Mouse (Mus musculus) cerebellum, postnatal 25 days (tissue): Measurements from ENCODE around the gene Ldha.
"Not testable (repeated sequence)": the region's sequence is repeated elsewhere in the genome, so short reads cannot be mapped to it uniquely, and the experiment has no call there.

Experiments
- DNase-seq, 2 experiments: peaks; one replicate each; pipeline ENCODE4 v3.0.0; 2021; ENCODE audit warnings: mixed read lengths in 2 of 2

Ldha gene

DNA sequence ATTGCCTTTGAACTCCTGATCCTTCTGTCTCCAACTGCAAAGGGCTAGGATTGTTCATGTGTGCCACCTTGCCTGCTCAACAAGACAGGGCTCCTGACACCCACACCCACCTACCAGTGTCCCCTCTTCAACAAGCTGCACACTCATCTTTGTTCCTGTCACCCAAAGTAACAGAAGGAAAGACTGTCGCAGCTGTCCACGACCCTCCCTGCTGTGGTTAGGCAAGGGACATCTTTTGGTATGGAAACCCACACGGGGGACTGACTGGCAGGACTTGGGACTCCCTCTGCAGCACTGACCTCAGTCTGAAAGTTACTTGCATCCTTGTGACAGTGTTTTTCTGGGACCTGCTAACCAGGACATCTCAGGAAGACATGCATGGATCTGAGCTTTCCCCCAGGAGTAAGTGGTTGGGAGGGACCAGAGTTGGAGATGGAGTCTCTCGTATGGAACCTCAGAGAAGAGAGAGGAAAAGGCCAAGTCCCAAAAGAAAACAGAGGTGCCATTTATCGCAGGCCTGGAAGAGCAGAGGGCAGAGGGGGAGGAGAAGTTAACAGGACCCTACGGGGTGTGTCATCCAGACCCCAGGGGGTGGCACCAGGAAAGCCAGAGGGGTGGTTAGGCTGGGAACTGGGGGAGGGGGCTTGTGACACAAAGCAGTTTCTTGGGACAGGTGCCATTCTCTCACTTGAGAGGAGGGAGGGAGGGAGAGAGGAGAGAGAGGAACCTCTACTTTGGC is at the start of gene Ldha:
Gene Ldha, plus strand, starts transcription at position 689 of the 739 bp plus-strand sequence.
- DNase-seq: no peak

DNA sequence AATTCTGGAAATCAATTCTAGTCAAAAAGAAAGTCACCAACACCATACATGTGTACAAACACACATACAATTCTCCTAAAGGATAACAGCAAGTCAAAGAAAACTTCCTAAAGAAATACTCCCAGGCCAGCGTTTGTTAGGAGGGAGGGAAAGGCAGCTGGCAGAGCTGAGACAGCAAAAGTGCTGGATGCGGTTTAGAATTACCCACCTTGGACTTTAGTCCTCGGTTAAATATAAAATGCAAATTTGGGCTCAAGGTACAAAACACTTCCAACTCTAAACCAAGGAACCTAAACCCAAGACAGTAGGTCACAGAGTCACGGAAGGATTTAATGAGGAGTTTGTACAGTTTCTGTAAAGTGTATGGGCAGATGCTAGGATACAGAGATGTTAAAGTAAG is 47.4 kb upstream of the Ldha start:
- DNase-seq: no peak

DNA sequence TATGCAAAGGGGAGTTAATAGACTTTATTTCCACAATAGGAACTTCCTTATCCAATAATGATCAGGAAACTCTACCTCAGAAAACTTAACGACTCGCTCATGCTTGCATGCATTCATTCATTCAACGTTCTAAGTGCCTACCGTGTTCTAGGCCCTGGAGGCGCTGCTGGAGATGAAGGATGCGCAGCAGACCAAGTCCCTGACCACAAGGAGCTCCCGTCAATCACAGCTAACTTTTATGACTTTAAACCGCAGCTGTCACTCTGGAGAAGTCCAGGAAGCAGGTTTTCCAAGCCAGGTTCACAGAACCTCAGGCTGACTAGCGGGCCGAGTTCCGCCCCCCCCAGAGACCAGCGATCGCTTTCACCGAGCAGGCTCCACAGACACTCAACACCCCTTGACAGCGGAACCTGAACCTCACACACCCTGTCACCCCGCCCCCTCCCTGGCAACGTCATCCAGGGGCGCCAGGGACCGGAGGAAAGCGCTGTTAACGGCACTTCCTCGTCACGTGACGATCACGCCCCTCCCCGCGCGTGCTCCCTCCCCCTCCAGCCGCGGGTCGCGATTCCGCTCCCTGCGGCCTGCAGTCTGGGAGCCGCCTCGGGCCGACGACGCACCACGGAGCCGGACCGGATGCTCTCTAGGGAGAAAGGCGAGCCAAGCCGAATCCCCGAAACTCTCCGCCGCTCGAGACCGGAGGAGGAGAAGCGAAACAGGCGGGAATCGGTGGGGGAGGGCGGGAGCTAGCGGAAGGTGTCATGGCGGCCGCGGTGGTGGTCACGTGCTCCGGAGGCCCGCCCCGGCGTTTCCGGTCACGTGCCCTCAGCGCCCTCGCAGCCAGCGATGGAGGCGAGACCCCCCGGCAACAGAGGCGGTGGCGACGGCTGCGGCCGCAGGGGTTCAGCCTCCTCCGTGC is 45.7 kb upstream of the Ldha start, which contains the start of the genes Hps5 and Gtf2h1:
Gene Hps5, minus strand, starts transcription at position 778 of the 919 bp plus-strand sequence.
Gene Gtf2h1, plus strand, starts transcription at position 817 of the 919 bp plus-strand sequence.
- DNase-seq: peak; percentile 98 to 99

DNA sequence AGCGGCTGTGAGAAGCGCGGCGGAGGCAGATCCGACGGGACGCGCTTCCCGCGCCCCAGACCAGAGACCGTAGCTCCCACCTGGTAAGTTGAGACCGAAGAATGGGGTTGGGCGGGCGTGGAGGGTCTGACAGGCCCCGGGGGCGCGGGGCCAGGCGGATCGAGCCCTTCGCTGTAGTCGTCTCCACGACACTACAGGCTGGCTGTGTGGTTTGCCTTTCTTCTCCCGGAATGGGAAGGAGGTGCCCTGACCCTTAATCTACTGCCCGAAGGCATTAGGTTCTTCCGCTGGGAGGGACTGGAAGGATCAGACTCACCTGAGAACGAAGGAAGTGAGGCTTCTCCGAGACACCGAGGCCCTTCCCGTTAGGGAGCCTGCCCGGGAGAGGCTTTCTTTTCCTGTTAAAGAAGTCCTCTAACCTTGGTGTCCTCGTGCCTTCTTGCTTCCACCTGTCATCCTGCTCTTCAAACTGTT is 45.0 kb upstream of the Ldha start:
- no peak for DNase-seq

DNA sequence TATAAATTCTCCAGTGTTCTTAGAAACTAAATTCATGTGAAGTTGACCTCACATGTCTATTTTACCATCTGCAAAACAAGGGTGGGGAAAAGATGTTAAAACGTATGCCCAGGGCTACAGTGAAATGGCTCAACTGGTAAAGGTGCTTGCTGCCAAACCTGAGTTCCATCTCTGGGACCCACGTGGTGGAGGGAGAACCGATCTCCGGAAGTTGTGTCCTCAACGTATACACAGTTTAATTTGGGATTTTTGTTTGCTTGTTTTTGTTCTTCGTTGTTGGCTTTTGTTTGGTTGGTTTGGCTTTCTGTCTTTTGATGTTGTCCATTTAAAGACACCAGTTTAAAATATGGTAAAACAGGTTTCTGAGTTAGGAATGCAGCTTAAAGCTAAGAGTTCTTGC is 44.5 kb upstream of the Ldha start:
- no peak for DNase-seq

DNA sequence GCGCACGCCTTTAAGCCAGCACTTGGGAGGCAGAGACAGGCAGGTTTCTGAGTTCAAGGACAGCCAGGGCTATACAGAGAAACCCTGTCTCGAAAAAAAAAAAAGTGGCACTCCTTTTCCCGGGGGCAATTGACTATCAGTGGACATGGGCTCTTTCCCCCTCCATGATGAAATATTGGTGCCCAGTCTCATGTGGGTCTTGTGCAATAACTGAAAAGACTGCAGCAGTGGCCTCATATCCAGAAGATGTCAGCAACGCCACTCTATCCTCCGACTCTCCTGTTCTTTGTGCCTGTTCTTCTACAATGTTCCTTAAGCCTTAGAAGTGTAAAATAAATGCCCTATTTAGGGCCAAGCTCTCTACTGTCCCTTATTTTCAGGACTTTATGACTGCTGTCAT is 30.9 kb upstream of the Ldha start:
- no peak for DNase-seq

DNA sequence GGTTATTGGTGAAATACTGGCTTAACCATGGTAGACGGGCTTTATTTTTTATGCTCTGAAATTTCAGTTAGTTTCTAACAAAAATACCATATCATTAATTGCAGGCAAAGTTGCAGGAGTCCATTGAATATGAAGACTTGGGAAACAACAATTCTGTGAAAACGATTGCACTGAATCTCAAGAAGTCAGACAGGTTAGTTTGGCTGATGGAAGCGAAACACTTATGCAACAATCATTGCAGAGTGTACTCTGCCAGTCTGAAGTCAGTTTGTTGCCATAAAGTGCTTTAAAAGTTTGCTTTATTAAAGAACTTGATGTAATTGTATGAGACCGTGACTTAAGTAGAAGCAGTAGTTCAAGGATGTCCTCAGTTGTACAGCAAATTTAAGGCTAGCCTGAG is 27.3 kb upstream of the Ldha start:
- no peak for DNase-seq

DNA sequence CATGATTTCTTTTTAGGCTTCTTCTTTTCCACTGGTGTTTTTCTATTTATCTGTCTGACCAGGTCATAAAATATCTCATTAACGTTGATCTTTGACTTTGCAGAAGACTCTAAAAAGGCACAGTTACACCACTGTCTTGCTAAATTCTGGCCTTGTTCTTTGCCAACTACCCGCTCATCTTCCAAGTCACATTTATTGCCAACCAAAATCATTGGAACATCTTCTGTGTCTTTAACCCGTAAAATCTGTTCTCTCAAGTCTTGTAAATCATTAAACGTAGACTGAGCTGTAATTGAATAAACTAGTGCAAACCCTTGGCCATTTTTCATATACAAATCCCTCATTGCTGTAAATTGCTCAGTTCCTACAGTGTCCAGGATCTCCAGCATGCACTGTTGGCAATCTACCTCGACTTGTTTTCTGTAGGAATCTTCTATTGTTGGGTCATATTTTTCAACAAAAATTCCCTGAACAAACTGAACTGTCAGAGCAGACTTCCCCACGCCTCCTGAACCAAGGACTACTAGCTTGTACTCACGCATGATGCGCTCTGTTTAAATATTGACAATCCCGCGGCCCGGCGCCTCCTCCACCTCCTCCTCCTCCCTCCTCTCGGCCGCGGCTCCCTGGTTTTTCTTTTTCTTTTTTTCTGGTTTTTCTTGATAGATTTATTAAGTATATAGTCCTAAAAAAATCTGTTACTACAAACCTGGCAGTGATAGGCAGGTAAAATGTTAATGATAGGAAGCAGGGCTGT is 20.2 kb upstream of the Ldha start:
- not testable (repeated sequence) for DNase-seq

DNA sequence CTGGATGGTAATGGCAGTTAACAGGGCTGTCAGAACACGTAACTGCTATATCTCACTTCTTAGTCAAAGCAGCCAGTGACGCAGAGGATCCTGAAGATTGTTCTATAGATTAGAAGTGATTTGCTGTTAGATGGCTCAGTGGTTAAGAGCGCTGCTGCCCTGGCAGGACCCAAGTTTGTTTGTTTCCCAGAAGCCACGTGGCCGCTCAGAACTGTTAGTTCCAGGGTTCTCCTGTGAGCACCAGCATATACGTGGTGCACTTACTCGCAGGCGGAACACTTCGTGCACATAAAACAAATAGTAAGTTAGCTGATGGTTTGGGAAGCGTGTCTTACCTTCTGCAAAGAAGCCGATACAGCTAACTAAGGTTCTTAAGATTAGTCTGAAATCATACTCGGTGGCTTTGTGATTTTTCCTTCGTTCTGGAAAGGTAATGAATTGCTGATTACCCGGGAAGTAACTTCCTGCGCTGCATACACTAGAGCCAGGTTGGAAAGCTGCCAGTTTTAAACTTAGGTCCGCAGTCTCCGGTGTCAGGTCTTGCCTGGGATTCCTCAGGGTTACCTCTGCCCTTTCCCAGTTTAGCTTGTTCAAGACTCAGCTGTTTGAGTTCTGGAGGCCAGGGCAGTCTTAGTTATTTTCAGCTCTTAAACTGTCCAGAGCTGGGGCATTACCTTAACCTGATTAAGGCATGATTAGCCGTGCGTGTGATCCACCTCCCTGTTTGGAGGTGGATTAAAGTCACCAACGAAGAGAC is 14.1 kb upstream of the Ldha start:
- no peak for DNase-seq

DNA sequence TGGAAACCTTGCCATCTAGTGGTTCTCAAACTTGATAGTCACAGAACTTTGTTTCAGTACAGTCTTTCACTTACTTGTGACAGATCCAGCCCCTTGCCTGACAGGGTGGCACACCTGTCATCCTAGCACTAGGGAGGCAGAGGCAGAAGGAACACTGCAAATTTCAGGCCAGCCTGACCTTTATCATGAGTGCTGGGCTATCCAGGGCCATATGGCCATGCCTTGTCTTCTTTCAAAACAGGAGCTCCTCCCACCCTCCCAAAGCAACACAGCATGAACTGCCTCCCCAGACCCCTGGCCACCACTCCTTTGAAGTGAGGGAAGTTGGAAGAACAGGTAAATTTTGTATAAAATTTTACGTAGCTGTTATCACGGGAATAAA is 13.5 kb upstream of the Ldha start:
- DNase-seq: no peak

DNA sequence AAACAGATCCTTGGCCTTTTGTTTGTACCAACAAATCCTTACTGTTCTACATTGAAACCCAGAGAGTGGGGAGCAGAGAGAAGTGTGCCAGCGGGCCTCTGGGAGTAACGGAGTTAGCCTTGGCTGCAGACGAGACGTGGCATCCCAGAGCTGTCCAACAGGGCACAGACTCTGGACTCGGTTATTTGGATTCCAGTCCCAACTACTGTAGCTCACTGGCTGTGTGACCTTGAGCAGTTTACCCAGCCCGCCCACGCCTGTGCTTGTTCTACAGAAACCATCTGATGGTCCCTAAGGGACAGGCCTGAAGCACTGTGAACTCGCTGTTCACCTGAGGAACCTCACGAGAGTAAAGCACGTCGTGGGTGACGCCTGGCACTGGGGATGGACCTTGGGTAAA is 11.4 kb upstream of the Ldha start:
- no peak for DNase-seq

DNA sequence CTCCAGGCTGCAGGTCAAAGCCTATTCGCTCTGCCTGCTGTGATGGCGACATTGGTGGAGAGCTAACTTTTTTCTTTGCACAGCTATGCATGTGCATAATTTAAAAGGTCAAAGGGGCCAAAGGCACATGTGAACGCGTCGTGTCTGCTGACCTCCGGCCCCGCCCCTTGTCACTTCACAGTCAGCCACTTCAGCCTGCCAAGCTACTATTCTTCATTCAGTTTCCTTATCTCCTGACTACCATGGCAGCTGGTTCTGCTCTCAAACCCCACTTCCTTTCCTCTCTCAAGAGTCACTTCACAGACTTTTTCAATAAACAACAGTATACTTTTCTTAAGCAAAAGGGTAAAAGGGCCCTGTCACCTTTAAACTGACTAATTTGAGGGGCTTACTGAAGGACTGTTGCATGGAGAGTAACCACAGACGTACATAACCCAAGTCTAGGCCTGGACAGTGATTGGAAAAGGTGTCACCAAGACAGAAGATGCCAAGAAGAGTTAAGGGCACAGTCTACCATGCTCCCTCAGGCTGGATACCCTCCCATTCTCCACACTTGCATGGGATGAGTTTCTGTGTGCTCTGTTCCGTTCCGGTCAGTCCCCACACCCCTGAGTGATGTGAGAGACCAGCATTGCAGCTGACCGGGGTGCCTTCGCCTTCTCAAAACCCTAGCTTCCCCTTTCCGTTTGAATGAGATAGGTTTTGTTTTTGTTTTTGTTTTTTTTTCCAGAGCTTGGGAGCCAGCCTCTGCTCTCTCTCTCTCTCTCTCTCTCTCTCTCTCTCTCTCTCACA is 10.3 kb upstream of the Ldha start:
- DNase-seq: no peak

DNA sequence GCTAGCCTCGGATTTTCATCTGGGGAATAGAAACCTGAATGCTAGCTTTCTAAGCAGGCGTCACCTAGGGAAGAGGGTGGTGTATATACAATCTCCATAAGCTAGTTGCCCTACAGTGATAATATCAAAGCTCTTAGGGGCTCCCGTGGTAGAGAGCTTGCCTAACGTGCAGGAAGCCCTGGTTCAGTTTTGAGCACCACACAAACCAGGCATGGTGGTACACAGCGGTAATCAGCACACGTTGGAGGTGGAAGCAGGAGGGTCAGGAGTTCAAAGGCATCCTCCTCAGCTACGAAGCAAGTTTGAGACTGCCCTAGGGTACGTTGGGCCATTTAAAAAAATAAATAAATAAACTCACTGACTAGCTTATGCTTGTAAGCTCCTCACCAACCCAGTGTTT is 9.6 kb upstream of the Ldha start:
- DNase-seq: no peak

DNA sequence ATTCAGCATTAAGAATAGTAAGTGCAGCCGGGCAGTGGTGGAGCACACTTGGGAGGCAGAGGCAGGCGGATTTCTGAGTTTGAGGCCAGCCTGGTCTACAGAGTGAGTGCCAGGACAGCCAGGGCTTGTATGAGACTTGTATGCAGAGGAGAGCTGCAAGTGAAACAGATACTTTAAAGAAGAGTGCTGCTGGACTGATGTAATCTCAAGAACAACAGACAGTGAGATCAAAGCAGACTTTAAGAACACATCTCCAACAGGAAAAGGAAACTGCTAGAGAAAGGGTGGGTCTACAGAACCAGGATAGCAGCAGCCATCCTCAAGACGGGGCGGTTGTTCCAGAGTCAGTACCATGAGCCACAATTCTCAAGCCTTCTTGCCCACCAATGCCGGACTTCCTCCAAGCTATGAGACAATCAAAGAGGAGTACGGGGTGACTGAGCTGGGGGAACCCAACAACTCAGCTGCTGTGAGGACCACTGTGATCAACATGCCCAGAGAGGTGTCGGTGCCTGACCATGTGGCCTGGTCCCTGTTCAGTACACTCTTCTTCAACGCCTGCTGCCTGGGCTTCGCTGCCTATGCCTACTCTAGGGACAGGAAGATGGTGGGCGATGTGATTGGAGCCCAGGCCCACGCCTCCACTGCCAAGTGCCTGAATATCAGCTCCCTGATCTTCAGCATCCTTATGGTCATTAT is 9.0 kb upstream of the Ldha start:
- DNase-seq: not testable (repeated sequence)

DNA sequence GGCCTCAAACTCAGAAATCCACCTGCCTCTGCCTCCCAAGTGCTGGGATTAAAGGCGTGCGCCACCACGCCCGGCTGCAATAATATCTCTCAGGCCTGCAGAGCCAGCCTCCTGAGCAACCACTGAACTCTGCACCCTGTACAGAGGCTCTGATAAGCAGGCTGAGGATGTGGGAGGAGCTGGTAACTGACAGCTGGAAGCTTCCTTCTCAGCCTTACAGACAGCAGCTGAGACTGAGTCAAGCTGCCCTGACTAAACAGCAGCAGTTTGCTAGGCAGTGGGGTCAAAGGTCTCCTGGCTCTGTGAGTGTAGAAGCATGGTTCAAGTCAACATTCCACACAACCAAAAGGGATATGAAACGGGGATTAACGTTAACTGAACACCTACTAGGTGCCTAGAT is 8.0 kb upstream of the Ldha start:
- DNase-seq: no peak

DNA sequence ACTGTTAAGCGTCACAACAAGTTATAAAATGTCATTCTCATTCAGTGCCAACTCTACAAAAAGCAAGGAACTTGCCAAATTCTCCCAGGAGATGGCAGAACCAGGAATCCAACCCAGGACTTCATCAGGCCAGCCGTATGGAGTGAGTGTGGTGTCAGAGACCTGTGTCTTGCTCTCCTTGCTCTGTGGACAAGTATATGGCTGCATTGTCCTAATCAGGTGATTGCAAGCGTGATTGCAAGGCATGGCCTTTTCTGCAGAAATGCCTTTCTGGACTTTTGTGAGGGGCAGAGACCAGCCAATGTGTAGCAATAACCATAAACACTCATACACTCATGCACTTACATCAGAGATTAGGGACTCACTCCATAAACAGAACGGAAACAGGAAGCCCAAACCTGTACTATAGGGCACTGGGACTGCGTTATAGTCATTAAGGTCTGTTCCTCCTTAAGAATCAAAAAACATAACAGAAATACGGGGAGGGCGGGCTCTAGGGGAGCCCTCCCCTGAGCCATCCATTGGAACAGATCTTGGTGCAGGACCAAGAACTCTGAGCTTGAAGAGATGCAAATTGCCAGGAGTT is 7.5 kb upstream of the Ldha start:
- DNase-seq: no peak

DNA sequence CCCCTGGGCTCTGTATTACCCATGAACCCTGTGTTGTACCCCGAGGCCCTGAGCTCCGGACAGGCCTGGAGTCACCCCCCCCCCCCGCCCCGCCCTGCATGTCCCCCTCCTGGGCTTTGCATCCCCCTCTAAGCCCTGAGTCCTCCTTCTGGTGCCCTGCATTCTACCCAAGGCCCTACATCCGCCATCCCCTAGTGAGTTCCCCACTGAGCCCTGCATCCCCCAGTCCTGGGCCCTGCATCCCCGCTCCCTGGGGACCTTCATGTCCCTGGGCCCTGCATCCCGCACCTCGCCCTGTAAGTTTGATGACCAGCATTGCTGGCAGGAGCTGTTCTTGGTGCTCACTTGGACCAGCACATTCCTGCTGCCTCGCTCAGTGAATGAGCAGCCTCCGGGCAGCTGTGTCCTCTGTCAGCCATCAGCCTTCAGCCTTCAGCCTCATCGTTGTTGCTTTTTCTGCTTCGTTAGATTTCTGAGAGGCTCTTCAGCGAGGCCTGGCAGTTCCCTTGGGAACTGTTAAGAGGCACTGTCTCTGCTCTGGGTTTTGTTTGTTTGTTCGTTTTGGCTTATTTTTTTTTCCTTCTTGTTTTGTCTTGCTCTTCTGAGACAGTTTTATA is 6.2 kb upstream of the Ldha start:
- DNase-seq: no peak

DNA sequence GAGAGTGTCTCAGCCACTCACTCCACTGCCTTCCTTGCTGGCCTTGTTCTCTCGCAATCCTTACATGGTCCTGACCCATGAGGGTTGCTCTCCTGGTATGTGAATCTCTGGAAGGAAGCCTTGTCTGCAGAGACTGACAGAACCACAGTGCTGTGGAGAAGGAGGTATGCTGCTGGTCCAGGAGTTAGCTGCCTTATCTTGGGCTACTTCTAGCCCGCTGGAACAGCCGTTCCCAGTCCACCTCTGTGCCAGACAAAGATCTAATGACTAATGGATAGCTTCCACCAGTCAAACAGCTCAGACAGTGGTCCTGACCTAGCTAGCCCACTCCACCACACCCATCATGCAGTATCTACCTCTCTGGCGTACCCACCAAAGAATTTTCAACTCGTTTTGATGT is 4.9 kb upstream of the Ldha start:
- no peak for DNase-seq

DNA sequence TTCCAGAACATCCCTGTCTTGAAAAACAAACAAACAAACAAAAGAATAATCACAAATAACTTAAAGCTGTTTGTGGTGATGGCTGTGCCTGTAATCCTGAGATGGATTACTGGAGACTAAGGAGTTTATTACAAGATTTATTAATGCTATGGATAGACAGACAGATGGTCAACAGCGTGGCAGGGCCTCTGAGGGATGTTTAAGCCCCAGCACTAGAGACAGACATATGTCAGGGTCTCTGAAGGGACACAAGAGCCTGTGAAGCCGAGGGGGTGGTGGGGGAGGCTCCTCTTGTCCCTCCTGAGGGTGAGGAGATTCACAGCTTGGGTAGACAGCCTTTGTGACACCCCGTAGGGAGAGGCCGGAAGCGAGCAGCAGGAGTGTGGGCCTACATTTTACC is 4.2 kb upstream of the Ldha start:
- no peak for DNase-seq

DNA sequence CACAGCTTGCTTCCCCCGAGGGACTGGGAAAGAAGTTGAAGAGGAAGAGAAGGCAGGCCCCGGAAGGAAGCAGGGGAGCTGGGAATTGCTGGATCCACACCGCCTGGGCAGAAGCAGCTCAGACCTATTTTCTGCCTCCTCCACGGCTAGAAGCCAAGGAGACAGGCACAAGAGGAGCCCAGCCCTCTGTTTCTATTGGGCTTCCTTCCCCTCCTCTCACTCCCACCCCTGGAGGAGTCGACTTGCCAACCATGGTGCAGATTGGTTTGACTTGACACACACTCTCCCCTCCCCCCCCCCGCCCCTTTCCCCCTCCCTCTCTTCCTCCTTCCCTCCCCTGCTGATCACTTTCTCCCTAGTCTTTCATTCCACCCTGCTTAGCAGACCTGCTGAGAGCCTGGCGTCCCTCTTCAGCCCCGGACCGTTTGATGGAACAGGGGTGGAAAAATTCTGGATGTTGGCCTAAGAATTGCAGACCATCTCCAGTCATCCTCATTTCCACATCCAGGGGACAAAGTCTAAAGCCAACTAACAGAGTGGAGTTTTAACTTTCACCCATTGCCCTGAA is 3.1 kb upstream of the Ldha start:
- peak in 1 of 2 experiments; percentile 35 for DNase-seq
